Mouse (Mus musculus) bone marrow macrophage, adult 2 months (primary cell): Measurements from ENCODE around the gene Col9a1. TPM values are rescaled to one million over a fixed set of nuclear protein-coding genes. Genes with fewer than 3 reads are reported as not detected.

Experiments
- H3K27ac ChIP-seq: 2 replicates; pipeline ENCODE4 v1.5.1; 2012; ENCODE audit warnings: low read depth, low read length; ENCODE audit not compliant: insufficient read depth
- H3K4me1 ChIP-seq: 2 replicates; pipeline ENCODE4 v1.6.1; 2012; ENCODE audit warnings: low read length; ENCODE audit not compliant: control insufficient read depth, insufficient read depth
- H3K4me3 ChIP-seq: 2 replicates; pipeline ENCODE4 v1.5.1; 2012; ENCODE audit warnings: mild to moderate bottlenecking, low read length, moderate library complexity; ENCODE audit not compliant: insufficient read depth
- CTCF ChIP-seq: IDR thresholded peaks from 2 replicates; pipeline ENCODE4 v1.5.1; 2012; ENCODE audit warnings: low read depth, mild to moderate bottlenecking, low read length, moderate library complexity
- POLR2A ChIP-seq: IDR thresholded peaks from 2 replicates; pipeline ENCODE4 v1.6.1; 2012; ENCODE audit warnings: mild to moderate bottlenecking, low read depth, low read length, borderline replicate concordance
- polyA plus RNA-seq: library from polyadenylated mRNA; stranded (reverse); fragments of >200 nt; gene quantifications from 2 replicates; pipeline ENCODE4 v1.2.4, GENCODE M21; 2012; ENCODE audit not compliant: missing spikeins, insufficient read depth, insufficient read length

The Col9a1 gene
- polyA plus RNA-seq, 1 experiment: not detected

- Histone ChIP-seq H3K4me3 (no peak overlapping the region), H3K27ac (no peak overlapping the region), H3K4me1 (no peaks in the 10 kb centered on the region)
- TF ChIP-seq CTCF (no peak), POLR2A (no peak)
Measured at GRCm38 (mm10) chr1:24240039-24240691, 62.8 kb downstream of the Col9a1 start.

DNA sequence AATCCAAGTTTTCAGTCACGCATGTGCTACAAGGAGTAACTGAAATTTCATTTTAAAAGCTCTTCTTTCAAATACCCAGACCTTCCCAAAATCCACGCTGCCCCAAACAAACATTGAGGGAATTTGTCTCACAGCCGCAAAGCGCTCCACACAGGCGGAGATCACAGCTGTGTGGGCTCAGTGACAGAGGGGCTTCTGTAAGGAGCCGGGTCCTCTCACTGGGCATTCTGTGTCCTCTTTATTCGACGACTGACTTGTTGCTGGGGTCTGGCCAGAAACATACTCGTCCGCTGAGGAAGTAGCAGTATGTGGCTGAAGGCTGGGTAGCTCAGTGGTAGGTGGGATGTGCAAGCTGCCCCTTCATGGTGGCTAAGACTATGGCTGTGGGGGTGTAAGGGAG lies 67.5 kb downstream of the Col9a1 start:
- H3K4me1 ChIP-seq: no peaks in the 10 kb centered on the region
- TF ChIP-seq POLR2A (no peak), CTCF (no peak)
- no peak overlapping the region for H3K4me3 ChIP-seq
- no peak overlapping the region for H3K27ac ChIP-seq

- Histone ChIP-seq H3K4me1 (no peaks in the 10 kb centered on the region), H3K4me3 (no peak overlapping the region), H3K27ac (no peak overlapping the region)
- TF ChIP-seq POLR2A (no peak), CTCF (no peak)
Measured at GRCm38 (mm10) chr1:24245700-24246375, 68.4 kb downstream of the Col9a1 start.

DNA sequence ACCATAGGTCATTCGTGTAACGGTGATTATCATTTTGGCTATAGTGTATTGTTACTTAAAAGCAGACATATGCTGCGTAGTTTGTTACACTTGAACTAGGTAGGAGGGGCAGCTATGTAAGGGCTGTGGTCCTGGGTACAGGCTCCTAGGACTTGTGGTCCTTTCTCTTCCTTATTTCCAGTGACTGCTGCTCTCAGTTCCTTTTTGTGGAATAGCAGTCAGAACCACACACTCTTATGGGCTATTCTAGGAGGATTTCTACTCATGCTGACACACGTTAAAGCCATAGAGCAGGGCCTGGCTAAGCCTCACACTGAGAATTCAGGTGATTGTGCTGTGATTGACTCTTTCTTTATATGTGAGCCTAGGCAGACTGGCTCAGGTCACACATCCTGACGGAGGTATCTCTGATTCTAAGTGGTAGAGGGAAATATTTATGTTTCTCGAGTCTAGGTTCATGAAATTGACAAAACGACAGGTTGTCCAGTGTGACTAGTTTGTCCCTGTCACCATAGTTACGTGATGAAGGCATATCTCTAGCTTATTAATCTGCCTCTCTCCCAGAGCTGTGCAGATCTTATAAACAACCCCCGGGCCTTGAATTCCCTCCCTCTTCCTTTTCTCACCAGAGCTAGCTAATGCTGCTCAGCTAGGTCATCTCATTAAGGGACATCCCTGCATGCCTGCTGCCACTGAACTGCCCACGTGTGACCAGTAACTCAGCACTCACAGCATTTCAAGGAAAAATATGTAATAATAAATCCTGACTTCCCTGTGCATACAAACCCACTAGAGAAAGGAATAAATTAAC lies 71.1 kb downstream of the Col9a1 start:
- Histone ChIP-seq H3K4me3 (no peak overlapping the region), H3K4me1 (no peaks in the 10 kb centered on the region), H3K27ac (no peak overlapping the region)
- TF ChIP-seq POLR2A (no peak), CTCF (no peak)

- Histone ChIP-seq H3K4me3 (no peak overlapping the region), H3K27ac (no peak overlapping the region), H3K4me1 (no peaks in the 10 kb centered on the region)
- TF ChIP-seq CTCF: no peak
- TF ChIP-seq POLR2A: no peak
Measured at GRCm38 (mm10) chr1:24249105-24249664, 71.8 kb downstream of the Col9a1 start.

GRCm38 (mm10) chr1:24257961-24258360 lies 80.6 kb downstream of the Col9a1 start:
- TF ChIP-seq POLR2A (no peak), CTCF (no peak)
- no peaks in the 10 kb centered on the region for H3K4me1 ChIP-seq
- no peak overlapping the region for H3K27ac ChIP-seq
- no peak overlapping the region for H3K4me3 ChIP-seq

- Histone ChIP-seq H3K27ac (no peak overlapping the region), H3K4me3 (no peak overlapping the region), H3K4me1 (no peaks in the 10 kb centered on the region)
- no peak for TF ChIP-seq CTCF
- TF ChIP-seq POLR2A: no peak
Measured at GRCm38 (mm10) chr1:24259419-24259818, 82.0 kb downstream of the Col9a1 start.

DNA sequence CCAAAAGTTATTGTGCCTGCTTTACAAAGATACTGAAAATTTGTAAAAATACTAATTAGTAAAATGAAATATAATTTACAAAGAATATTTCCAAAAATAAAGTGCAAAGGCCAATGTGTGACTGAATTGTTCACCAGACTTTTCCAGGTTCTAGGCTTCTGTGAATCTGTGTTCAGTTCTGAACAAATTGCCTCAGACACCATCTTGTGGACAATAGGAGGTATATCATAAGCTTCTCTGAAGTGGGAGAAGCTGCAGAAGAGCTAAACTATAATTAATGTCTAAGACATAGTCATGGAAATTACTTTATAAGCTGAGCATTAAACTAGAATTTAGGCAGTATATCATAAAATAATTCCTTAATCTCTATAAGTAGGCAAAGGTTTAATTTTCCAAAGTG lies 83.8 kb downstream of the Col9a1 start:
- Histone ChIP-seq H3K4me3 (no peak overlapping the region), H3K4me1 (no peaks in the 10 kb centered on the region), H3K27ac (no peak overlapping the region)
- TF ChIP-seq CTCF: no peak
- TF ChIP-seq POLR2A: no peak

DNA sequence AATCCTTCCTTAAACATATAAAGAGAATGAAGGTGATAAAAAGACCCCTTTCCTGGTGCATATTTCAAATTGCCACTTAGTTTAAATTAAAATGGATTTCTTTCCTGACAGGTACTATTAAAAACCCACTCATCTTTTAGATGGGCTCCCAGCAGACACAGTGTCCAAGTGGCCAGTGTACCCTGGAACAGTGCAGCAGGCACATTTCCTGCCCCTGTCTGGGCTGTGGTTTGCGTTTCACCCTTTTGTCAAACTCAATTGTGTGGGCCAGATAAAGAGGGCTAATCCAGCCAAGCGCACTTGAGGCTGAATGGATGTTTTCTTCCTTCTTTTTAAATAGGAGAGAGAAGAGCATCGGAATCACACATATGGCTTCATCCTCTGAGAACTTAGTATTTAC lies 89.6 kb downstream of the Col9a1 start:
- Histone ChIP-seq H3K27ac (no peak overlapping the region), H3K4me3 (no peak overlapping the region), H3K4me1 (no peaks in the 10 kb centered on the region)
- TF ChIP-seq POLR2A (no peak), CTCF (no peak)
